Mouse (Mus musculus) limb, embryonic 14.5 days (tissue): ENCODE results near the gene Bcl11a. TPM values are rescaled to one million over a fixed set of nuclear protein-coding genes. Genes with fewer than 3 reads are reported as not detected.
A peak's percentile ranks its signal among the peaks of the same experiment; 100 is the strongest.

ENCODE experiments used
- ATAC-seq: fragments of 200-750 bp; cut with Nextera tagmentation; 2 replicates; pipeline ENCODE4 v1.8.0; 2017; ENCODE audit warnings: low read depth, moderate number of reproducible peaks, moderate TSS enrichment; ENCODE audit not compliant: low FRiP score
- DNase-seq: peaks from one replicate; pipeline ENCODE4 v3.0.0-alpha.2; 2015; ENCODE audit warnings: low spot score
- H3K27ac ChIP-seq: fragments of 300-500 bp; sonication (generic); replicated peaks from 2 replicates; pipeline ENCODE4 v1.5.1; 2014; ENCODE audit warnings: low read depth, mild to moderate bottlenecking, low read length, moderate library complexity, mixed read lengths
- H3K27me3 ChIP-seq: fragments of 300-500 bp; sonication (generic); 2 replicates; pipeline ENCODE4 v1.6.1; 2014; ENCODE audit warnings: low read length, mixed read lengths; ENCODE audit not compliant: control insufficient read depth, insufficient read depth
- H3K36me3 ChIP-seq: fragments of 300-500 bp; sonication (generic); 2 replicates; pipeline ENCODE4 v1.6.1; 2014; ENCODE audit warnings: mild to moderate bottlenecking, low read length, moderate library complexity, mixed read lengths; ENCODE audit not compliant: control insufficient read depth, insufficient read depth
- H3K4me1 ChIP-seq: fragments of 300-500 bp; sonication (generic); 2 replicates; pipeline ENCODE4 v1.6.1; 2014; ENCODE audit warnings: antibody characterized with exemption, low read length, mixed read lengths; ENCODE audit not compliant: control insufficient read depth, insufficient read depth
- H3K4me2 ChIP-seq: fragments of 300-500 bp; sonication (generic); replicated peaks from 2 replicates; pipeline ENCODE4 v1.6.1; 2014; ENCODE audit warnings: low read depth, mild to moderate bottlenecking, low read length, moderate library complexity; ENCODE audit not compliant: severe bottlenecking
- H3K4me3 ChIP-seq: fragments of 300-500 bp; sonication (generic); replicated peaks from 2 replicates; pipeline ENCODE4 v1.5.1; 2014; ENCODE audit warnings: low read length
- H3K9ac ChIP-seq: fragments of 300-500 bp; sonication (generic); 2 replicates; pipeline ENCODE4 v1.6.1; 2014; ENCODE audit warnings: mild to moderate bottlenecking, low read depth, low read length, moderate library complexity; ENCODE audit not compliant: severe bottlenecking
- H3K9me3 ChIP-seq: fragments of 300-500 bp; sonication (generic); 2 replicates; pipeline ENCODE4 v1.6.1; 2016; ENCODE audit warnings: low read length; ENCODE audit not compliant: control insufficient read depth
- POLR2A ChIP-seq: fragments of 200-500 bp; IDR thresholded peaks from 2 replicates; pipeline ENCODE4 v1.8.0; 2012; ENCODE audit warnings: inconsistent platforms, mild to moderate bottlenecking, moderate library complexity, borderline replicate concordance; ENCODE audit not compliant: insufficient read depth, insufficient read length; ENCODE audit errors: extremely low read depth
- WGBS: fragments of 180-500 bp; shearing (Covaris S2); extraction: QIAGEN DNeasy Blood & Tissue Kit; methylation state at CpG from one replicate; pipeline ENCODE4 v1.1.7; 2014; 5-methylcytosine and 5-hydroxymethylcytosine counted together
- polyA plus RNA-seq, 2 experiments: library from polyadenylated mRNA; depleted of rRNA in 1 of 2; stranded (reverse) in 1 of 2; unstranded in 1 of 2; fragments of >200 nt; fragmentation: Nextera tagmentation in 1 of 2; extraction: Ambion mirVana in 1 of 2; gene quantifications; 2 replicates each; pipeline versions ENCODE4 v1.2.1 to v1.2.3; 2012 to 2014

The Bcl11a gene
- polyA plus RNA-seq (2012; rRNA removed), result 33.8 and 38.2 TPM in 2 replicates
- polyA plus RNA-seq (2014; fragmentation: Nextera tagmentation; extraction: Ambion mirVana), result 61.7 and 74.9 TPM in 2 replicates

DNA sequence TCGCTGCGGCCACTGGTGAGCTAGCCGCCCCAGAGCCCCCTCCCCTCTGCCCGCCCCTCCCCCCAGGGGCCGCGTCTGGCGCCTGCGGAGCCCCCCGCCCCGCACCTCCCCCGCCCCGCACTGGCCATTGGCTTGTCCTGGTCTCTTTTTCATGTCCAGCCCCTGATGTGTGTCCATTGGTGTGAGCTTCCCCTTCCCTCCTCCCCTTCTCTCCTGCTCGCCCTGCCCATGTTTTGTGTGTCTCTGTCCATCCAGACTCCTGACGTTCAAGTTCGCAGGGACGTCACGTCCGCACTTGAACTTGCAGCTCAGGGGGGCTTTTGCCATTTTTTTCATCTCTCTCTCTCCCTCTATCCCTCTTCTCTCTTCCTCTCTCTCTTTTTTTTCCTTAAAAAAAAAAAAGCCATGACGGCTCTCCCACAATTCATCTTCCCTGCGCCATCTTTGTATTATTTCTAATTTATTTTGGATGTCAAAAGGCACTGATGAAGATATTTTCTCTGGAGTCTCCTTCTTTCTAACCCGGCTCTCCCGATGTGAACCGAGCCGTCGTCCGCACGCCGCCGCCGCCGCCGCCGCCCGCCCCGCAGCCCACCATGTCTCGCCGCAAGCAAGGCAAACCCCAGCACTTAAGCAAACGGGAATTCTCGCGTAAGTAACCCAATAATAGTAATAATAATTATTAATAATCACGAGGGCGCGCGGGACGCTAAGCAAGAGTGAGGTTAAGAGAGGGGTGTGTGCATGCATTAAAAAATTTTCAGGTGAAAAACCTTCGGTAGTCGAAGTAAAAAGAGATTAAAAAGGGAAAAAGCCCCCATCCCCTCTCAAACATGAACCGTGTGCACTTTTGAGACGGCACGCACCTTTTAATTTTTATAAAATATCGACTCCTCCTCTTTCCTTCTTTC, at the start of gene Bcl11a:
TSS of gene Bcl11a (plus strand) at position 262 of the 911 bp plus-strand sequence.
- DNase-seq, result peak; percentile 82
- peak within 1 kb of the TSS; percentile 97 for H3K27ac ChIP-seq
- peak within 1 kb of the TSS; percentile 75 for H3K4me3 ChIP-seq
- H3K4me2 ChIP-seq, result peak within 1 kb of the TSS; percentile 95
- peak; percentile 68 for ATAC-seq
- H3K9me3 ChIP-seq, result no peaks in the 10 kb centered on the region
- peak; percentile 23; the same call in 1 of the 2 replicates for TF ChIP-seq POLR2A
- H3K9ac ChIP-seq, result peak within 1 kb of the TSS; percentile 96
- H3K36me3 ChIP-seq, result peaks cover 4% of the 10 kb centered on the region; the same call in 1 of the 2 replicates
- no peaks in the 10 kb centered on the region for H3K27me3 ChIP-seq
- H3K4me1 ChIP-seq, result peaks cover 12% of the 10 kb centered on the region; the same call in 1 of the 2 replicates
- WGBS, result under 1% methylated on average over 40 of the region's 51 CpGs

DNA sequence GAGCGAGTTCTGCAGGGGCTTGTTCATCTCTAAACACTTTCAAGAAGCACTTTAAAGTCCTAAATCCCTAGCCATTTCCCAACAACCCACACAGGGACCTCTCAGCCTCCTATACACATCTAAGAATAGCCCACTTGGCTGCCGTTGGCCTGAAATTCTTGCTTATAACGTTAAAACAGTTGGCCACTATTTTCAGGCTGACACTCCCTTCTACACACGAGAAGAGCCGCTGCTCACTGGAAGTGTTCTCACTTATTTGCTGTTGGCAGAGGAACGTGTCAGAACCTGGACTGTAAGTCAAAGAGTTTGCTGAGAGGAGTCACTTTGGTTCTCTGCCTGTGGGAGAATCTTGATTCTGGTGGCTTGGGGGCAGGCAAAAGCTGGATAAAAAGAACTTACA, 33.8 kb upstream of the Bcl11a start:
- WGBS, result 59% methylated on average over 6 of the region's 6 CpGs
- no peaks in the 10 kb centered on the region for H3K36me3 ChIP-seq
- H3K4me3 ChIP-seq, result no peak overlapping the region
- H3K9ac ChIP-seq, result no peak overlapping the region
- H3K27ac ChIP-seq, result no peak overlapping the region
- ATAC-seq, result no peak
- H3K4me2 ChIP-seq, result no peak overlapping the region
- H3K4me1 ChIP-seq, result no peaks in the 10 kb centered on the region
- no peaks in the 10 kb centered on the region for H3K9me3 ChIP-seq
- no peak for TF ChIP-seq POLR2A
- no peaks in the 10 kb centered on the region for H3K27me3 ChIP-seq
- DNase-seq, result no peak

DNA sequence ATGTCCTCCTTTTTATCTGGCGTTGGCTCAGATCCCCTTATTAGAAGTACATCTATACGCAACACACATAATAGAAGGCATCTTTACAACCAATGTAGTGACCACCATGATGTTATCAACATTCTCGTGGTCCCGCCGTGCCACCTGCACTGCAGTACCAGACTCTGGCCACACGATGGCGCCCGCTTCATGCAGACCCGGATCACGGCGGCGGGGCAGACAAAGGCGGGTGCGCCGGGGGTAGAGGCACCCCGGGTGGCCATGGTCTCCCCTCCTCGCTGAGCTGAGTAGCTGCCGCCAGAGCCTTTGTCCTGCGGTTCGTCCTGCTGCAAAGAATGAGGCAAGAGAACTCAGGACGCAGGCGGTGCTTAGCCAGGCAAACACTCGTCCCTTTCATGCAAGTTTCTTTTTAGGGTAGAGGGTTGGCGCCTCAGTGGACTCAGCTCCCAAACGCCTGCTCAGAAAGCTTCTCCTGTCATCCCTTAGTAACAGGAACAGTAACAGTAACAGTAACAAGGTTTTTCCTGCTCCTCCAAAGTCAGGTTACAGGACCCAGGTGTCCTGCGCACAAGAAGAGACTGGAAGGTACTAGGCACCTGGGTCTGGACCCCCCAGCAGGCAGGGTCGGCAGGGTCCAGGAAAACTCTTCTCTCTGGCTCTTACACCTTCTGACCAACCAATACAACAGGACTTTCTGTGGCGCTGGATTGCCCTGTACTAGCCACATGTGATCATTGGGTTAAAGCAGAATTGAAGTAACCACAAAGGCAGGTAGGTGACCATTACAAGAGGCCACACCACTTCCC, 28.4 kb upstream of the Bcl11a start:
- 0 out of 2 replicates have a peak, but pooled peaks have one; percentile 40 for TF ChIP-seq POLR2A
- ATAC-seq (peak; percentile 81), DNase-seq (peak; percentile 65)
- Histone ChIP-seq H3K9me3 (no peaks in the 10 kb centered on the region), H3K36me3 (no peaks in the 10 kb centered on the region), H3K4me3 (peak overlapping the region; percentile 50), H3K9ac (peak overlapping the region; percentile 71), H3K27ac (no peak overlapping the region), H3K4me1 (peaks cover 6% of the 10 kb centered on the region), H3K4me2 (peak overlapping the region; percentile 63), H3K27me3 (no peaks in the 10 kb centered on the region)
- WGBS, result 4% methylated on average over 26 of the region's 28 CpGs

DNA sequence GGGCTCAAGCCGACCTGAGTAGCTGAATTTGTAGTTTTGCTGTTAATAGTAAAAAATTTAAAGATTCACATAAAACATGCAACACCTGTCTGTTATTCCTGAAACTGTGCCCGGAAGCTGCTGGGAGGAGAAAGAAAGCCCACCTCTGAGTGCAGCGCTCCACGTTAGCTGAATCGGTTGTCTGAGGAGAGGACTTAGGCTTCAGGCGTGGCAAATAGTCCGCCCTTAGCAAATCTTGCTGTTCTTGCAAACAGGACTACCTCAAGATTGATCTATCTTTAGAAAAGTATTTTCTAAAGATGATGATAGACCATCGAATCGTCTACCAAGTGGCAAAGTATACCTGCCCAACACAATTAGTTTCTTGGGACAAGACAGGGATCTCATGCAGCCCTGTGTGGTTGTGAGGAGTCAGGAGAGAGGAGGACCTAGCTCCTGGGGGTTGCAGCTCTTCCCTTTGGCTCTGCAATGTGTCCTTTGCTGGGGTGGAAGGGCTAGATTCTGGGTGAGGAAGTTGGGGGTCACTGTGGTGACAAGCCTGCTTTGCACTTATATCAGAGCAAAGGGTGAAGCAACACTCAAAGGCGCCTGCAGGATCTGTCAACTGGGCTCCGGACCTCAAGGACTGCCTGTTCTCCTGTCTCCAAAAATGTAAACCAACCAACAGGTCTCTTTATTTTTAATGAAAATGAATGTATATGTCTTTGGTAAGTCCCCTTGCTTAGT, 27.7 kb upstream of the Bcl11a start:
- H3K36me3 ChIP-seq, result no peaks in the 10 kb centered on the region
- no peaks in the 10 kb centered on the region for H3K27me3 ChIP-seq
- H3K27ac ChIP-seq, result no peak overlapping the region
- DNase-seq, result no peak
- no peaks in the 10 kb centered on the region for H3K9me3 ChIP-seq
- TF ChIP-seq POLR2A, result no peak
- WGBS, result 72% methylated on average over 11 of the region's 11 CpGs
- H3K4me2 ChIP-seq, result peak overlapping the region; percentile 63
- H3K4me1 ChIP-seq, result peaks cover 6% of the 10 kb centered on the region
- no peak overlapping the region for H3K9ac ChIP-seq
- no peak for ATAC-seq
- H3K4me3 ChIP-seq, result no peak overlapping the region
